Mouse (Mus musculus): ENCODE results near the gene Csnk1g2.

The Csnk1g2 gene

GRCm38 (mm10) chr10:80679556-80680259 lies 57.1 kb downstream of the Csnk1g2 start:
- in situ Hi-C loops (cut with MseI, MboI) = no loop called here

GRCm38 (mm10) chr10:80680260-80680696 lies 57.6 kb downstream of the Csnk1g2 start:
- in situ Hi-C loops (cut with MseI, MboI) = no loop called here

GRCm38 (mm10) chr10:80682003-80682402 lies 59.4 kb downstream of the Csnk1g2 start:
- in situ Hi-C loops (cut with MseI, MboI) = no loop called here

DNA sequence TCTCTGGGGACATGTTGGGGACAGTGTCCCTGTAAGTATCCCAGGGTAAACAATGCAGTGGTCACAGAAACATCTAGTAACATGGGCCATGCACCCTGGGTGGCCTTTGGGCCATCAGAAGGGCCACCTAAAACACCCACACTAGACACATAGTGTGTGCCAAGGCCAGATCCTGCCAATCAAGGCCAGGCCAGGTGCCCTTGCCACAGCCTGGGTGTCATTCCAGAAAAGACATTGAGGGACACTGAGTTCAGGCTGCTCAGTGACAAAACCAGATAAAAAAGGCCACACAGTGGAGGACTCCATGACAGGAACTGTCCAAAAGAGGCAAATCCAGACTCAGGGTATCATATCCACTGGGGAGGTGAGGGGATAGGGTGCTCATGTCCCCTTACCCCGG lies 61.0 kb downstream of the Csnk1g2 start:
- in situ Hi-C loops (cut with MseI, MboI) = no loop called here

DNA sequence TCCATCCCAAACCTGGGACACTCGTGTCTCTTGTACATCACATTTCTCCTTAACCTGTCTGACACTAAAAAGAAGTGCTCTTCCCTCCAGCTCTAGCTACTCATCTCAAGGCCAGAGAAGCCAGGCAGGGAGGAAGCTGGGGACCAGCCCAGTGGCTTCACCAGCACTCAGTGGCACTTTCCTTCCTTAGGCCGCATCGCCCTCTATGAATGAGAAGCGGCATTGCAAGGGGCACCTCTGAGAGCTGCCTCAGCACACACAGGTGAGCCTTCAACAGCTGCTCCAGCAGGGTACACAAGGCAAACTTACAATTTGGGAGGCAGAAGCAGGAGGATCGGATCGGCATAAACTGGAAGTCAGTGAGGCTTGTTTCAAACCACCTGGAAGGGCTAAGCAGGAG lies 61.6 kb downstream of the Csnk1g2 start:
- in situ Hi-C loops (cut with MseI, MboI) = no loop called here

DNA sequence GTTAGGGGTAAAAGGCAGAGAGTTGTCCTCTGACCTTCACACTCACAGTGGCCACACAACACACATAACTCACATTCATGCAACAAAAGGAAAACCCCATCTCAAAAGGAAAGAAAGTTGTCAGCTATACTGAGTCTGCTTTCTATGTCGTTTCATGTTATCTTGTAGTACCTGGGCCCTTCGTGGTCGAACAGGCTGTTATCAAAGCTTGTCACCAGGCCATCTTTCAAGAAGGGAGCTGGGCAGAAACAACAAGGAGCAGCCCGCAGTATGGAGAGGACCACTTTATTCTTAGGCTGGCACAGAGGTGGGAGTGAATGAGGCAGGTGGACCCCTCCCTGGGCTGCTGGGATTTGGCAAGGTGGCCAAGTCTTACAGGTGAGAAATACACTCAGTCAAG lies 62.3 kb downstream of the Csnk1g2 start:
- in situ Hi-C loops (cut with MseI, MboI) = no loop called here

- in situ Hi-C loops (cut with MseI, MboI) = no loop called here
Observed at GRCm38 (mm10) chr10:80686617-80687016, 64.0 kb downstream of the Csnk1g2 start.

- in situ Hi-C loops (cut with MseI, MboI) = no loop called here
Observed at GRCm38 (mm10) chr10:80687850-80688249, 65.2 kb downstream of the Csnk1g2 start.

Measured in mouse trophoblast stem cell (cell line).